Mouse (Mus musculus): ENCODE measurements around the gene Exoc6b. TPM values are rescaled to one million over a fixed set of nuclear protein-coding genes. Genes with fewer than 3 reads are reported as not detected.

Gene Exoc6b
- total RNA-seq, 2 experiments from 2014 or later: 98.3 to 105 TPM

DNA sequence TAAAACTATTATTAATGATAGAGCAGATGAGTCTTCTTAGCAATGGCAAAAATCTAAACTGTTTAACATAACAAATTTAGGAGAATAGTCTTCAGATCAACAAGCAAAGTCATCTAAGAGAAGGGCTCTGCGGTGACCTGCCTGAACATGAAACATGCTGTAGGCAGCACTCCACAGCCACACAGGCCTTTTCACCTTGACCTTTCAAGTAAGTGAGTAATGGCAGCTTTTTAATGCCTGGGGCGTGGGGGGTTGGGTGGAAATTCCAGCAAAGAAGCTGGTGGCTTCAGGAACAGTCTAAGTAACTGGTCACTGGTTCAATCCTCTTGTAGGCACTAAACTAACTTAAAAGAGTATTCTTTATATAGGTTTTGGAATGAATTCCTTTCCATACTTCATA is 58.9 kb downstream of the Exoc6b start:
- DNase-seq (ENCODE audit: low spot score in 2 of 2): no peak

DNA sequence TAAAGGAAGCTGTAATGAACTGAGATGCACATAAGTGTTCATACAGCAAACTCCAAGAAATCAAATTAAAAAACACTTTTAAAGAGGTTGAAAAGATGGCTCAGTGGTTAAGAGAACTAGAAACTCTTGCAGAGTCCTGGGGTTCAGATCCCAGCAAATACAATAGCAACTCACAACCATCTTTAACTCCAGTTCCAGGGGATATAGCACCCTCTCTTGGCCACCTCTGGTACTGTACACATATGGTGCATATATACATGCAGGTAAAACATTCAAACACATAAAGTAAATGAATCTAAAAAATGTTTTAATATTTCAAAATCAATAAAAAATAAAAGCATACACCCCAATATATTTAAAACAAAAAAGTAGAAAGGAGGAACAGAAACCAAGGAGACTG is 73.9 kb downstream of the Exoc6b start:
- DNase-seq (ENCODE audit: low spot score in 2 of 2): no peak

DNA sequence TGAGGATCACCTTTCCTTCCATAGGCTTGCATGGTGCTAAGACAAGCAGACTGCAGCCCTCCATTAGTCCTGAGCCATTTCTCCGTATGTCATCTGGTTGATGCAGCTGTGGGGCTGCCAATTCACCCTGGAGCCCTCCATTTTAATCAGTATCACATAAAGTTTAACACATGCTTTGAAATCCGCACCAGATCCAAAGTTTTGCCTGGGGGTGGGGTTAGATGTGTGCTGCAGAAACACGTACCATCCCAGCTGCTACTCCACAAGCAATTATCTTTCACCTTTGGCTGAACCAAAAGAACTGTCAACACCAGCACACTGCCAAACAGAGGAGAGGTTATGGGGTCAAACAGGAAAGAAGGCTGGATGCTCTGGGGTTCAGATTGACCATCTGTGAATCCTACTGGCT is 92.7 kb downstream of the Exoc6b start:
- no peak for DNase-seq (ENCODE audit: low spot score in 2 of 2)

DNA sequence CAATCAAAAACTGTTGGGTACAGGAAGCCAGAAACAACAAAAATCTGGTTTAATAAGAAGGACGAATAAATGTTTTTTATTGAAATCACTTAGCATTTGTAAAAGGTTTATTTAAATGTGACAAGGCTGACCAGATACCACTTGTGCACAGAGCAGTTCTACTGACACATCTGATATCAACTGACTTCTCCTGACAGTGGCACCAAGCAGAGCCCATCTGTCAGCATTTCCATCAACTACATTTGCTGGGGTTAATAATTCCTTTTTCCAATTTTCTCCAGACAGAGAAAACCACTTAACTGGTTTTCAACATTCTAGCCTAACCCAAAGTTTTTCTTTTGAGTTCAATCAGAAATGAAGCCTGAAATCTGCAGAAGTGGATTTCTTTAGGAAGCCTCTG is 100.8 kb downstream of the Exoc6b start:
- DNase-seq (ENCODE audit: low spot score in 2 of 2): no peak

DNA sequence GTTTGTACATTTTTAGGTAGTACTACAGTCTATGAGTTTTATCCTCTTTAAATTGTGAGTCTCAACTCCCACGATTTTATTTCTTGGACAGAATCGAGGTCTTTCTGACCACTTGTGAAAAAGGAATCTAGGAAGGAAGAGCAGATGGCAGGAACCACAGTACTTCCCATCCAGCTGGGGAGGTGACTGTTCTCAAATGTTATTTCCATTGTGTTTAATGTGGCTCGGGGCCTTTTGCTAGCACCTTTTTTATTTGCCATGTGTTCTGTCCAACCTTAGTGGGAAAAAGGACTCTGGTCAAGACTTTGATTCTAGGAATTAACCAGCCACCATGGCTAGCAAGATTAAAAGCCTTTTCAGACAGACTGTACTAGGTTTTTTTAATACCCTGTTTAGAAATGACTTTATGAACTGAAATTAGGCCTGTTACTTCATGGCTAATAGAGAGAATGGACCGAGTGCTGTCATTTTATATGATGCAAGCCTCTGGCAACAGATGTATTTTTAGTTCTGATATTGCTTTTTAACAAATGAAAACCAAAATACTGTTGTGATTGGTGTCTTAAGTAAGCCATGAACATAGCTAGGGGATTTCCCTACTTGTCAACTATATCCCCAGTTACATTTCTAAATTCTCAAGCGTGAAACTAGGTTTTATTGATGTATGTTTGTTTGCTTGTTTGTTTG is 104.4 kb downstream of the Exoc6b start:
- no peak for DNase-seq (ENCODE audit: low spot score in 2 of 2)

DNA sequence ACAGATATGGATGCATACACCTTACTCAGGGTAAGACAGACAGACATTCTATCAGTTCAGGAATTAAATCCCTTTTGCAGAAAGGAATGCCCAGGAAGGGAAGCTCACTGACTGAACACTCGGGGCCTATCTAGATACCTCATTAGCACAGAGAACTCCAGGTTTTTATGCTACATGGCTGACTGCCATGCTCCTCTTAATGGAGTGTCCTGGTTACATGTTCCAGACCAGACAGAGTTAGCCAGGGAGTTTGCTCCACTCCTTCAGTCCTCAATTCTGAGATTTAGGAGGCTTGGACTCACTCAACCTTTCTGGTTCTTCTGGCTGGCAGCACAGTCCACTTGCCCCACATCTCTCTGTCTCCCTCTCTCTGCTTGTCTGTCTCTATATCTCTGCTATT is 106.3 kb downstream of the Exoc6b start:
- no peak for DNase-seq (ENCODE audit: low spot score in 2 of 2)

DNA sequence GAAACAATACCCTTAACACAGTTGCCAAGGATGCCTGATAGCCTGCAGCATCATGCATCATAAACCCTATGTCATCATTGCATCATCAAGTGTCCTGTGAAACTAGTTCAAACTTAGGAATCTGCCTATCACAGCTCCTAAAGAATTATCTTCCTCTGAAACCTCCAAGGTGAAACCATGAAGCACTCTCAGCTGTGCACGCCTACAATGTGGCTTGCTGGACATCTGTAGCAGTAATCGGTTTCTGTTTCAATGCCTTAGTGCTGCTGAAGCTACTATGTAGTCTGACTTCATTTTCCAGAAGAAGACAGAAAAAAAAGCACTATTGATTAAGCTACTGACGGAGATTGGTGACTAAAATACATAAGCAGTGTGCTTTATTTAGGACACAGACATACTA is 107.5 kb downstream of the Exoc6b start:
- DNase-seq (ENCODE audit: low spot score in 2 of 2): no peak

DNA sequence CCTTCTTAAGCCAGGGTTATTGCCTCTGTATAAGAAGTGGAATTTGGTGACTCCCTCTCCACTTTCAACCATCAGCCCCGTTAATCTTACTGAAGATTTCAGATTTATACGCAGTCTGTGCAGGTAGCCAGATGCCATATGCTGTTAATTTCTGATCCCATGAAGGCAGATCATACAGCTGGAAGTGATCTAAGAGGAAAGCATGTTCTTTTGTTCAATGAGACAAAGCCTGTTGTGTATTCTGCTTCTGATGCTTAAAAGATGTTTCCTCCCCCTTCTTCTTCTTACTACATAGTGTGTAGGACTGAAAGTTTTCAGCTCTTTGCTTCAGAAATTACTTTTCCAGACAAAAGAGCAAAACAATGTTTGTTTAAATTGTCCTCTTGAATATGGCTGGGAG is 109.8 kb downstream of the Exoc6b start:
- DNase-seq (ENCODE audit: low spot score in 2 of 2): no peak

DNA sequence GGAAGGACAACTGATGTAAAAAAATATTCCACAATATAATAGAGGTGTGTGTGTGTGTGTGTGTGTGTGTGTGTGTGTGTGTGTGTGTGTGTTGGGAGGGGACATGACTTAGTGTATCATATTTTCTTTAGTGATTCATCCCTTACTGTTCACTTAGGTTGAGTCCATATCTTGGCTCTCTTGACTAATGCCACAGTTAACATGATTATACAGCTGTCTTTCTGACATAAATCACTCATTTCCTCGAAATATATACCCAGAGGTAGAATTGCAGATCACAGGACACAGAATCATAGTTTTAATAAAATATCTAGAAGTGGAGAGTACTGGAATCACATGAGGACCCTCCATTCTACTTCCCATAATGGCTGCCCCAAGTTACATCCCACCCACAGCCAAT is 117.7 kb downstream of the Exoc6b start:
- no peak for DNase-seq (ENCODE audit: low spot score in 2 of 2)

DNA sequence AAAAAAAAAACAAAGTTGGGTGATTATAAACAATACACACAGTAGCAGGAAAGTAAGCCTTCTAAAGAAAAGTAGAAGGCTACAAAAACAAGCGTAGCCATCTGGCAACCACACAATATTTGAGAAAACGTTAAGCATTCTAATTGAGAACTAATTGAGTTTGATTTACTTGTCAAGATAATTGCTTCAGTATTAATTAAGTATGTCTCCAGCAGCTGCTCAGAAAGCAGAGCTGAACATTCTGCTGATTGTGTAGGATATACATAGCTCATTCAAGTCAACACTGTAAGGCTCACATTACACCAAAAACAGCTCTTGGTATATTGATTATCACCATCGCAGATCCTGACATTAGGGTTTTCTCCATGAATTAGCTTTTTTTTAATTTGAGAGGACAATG is 122.7 kb downstream of the Exoc6b start:
- DNase-seq (ENCODE audit: low spot score in 2 of 2): peak in 1 of 2 experiments; percentile 5

DNA sequence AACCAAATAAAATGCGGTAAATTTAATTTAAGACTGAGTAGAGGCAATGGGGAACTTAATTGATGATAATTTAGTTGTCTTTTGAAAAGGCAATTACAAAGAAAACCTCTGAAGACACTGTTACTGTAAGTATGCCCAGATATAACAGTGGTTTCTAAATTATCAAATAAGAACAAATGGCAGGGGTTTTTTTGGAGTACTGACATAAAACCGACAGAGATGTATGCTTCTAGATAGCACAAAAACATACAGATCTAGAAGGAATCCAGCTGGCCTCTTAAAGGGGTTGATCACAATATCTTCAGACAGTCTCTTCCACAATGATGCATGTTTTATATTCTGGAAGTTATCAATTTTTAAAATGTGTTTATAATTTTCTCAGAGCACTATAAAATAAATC is 123.2 kb downstream of the Exoc6b start:
- no peak for DNase-seq (ENCODE audit: low spot score in 2 of 2)

DNA sequence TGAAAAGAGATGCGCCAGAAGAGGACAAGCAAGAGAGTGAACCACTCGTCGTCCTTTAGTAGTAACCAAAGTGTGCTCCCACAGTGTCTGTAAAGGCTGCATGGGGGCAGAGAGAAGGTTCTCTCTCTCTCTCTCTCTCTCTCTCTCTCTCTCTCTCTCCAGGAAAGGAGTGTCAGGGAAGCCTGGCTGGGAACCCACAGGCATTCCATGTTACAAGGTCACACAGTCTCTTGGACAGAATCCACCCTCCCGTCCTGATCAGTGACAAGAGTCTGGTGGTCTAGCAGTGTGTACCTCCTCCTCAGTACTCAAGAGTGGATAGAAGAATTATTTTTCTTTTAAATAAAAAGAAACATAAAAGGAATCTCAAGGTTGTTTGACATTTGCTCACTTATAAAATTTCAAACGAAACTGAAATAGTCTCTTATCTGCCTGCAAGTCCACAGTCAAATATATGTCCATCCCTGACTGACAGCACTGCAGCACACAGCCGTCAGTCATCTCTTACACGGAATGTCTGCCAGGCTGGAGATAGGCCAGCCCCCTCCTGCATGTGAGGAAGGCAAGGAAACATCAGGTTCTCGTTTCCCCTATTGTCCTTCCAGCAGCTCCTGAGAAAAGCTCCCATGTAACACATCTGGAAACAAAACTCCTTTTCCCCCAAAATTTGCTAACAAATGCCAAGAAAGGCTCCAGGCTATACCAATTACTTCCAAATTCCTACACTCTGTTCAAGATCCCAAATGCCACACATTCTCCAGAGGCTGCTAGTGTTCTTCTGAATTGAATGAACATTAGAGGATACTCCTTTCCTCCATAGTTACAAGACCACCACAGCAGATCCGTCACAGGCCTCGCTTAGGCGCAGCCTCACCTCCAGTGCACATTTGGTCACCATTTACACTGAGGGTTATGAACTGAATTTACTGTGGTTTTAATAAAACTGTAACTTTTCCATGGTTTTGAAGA is 136.1 kb downstream of the Exoc6b start:
- no peak for DNase-seq (ENCODE audit: low spot score in 2 of 2)

DNA sequence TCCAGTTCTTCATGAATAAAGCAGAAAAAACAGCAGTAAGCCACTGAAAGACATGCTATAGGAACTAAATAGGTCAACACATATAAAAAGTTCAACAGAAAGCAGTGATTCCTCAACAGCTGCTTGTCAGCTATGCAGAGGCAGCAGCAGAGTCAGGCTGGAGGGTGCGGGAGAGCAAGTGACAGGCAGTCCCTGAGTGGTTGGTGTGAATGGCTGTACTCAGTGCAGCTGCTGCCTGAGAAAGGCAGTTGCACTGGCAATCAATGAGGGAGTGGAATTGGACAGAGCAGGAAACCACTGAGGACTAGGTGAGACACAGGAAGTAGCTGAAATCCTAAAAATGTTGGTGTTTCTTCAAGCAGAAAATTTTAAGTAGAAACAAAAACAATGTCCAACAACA is 138.3 kb downstream of the Exoc6b start:
- DNase-seq (ENCODE audit: low spot score in 2 of 2): no peak

DNA sequence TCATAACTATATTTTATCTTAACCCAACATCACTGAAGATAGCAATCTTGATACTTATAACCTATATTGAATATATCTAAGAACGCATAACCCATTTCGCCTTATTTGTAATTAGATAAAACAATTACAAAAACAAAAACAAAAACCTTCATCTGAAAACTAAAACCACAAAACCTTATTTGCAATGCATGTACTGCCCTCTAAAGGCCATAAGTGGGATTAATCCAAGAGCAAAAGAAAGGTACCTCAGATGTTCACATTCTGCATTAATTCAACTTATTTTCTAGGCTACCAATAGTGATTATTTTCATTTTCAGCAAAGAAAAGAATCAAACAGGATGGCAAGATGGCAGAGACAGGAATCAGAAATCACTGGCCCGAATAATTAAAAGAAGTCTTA is 143.2 kb downstream of the Exoc6b start:
- peak in 1 of 2 experiments; percentile 34 for DNase-seq (ENCODE audit: low spot score in 2 of 2)

DNA sequence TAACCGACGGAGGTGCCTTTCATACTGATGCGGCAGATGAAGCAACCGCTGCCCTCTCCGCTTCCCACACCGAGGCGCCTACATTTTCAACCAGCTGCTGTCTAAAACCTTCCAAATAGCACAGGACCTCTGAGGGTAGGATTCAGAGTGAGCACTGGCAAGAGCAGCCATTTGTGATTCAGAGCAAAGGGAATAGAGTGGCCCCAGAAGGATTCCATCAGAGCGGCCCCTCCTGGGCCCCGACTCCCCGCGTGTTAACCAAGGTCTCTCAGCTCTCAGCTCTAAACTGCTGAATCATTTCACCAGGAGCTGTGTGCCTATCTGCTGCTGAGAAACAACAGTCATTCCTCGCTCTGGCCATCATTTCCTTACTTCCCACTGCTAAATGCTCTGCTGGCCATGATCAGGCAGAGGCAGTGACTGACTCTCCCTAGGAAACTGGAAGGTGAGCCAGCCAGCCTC is 145.5 kb downstream of the Exoc6b start:
- no peak for DNase-seq (ENCODE audit: low spot score in 2 of 2)

DNA sequence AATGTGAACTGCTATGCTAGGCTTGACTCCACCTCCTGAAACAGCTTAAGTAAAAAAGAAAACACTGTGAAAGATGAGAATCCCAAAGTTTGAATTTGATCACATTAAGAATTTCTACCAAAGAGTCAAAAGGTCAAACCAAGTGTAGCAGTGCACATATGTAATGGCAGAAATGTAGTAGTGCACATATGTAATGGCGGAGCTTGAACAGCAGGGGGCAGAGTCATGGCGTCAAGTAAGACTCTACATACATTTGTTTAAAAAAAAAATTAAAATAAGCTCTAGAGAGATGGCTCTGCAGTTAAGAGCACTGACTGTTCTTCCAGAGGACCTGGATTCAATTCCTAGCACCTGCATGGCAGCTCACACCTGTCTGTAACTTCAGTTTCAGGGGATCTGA is 153.0 kb downstream of the Exoc6b start:
- no peak for DNase-seq (ENCODE audit: low spot score in 2 of 2)

DNA sequence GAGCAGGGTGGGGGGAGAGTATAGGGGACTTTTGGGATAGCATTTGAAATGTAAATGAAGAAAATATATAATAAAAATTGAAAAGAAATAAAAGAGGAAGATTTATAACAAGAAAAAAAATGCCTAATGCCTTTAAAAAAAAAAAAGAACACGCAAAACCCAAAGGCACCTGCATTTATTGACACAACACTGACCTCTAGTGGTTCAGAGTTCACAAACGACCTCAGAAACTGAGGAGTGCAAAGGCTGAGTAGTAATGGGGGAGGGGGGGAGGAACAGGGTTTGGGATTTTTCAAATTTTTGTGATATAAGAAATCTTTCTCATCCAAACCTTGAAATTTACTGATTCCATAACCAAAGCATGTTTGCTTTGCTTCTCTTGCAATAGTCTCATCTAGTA is 156.9 kb downstream of the Exoc6b start:
- peak in 1 of 2 experiments; percentile 57 for DNase-seq (ENCODE audit: low spot score in 2 of 2)

DNA sequence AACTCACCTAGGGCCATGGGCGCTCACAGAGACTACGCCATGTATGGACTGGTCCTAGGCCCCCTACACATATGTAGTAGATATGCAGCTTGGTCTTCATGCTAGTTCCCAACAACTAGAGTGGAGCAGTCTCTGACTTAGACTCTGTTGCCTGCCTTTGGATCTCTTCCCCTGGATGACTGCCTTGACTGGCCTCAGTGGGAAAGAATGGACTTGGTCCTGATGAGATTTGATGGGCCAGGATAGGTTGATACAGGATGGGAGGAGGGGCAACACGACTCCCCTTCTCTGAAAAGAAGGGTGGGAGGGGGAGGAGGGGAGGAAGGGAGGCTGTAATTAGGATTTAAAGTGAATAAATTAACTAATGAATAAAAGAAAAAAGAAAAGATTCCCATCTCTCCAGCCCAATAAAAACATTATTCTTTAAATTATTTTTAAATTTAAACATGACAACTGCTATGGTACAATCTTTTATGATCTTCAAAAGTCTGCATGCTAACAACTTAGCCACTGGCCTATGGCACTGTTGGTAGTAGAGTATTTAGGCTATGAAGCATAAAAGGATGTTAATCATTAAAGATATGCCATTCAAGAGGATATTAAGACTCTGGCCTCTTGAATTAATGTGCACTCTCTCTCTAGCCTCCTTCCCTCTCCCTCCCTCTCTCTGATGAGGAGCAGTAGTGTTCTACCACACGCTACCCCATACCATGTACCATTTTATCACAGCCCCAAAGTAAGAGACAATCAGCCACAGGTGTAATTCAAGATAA is 170.1 kb downstream of the Exoc6b start:
- no peak for DNase-seq (ENCODE audit: low spot score in 2 of 2)

DNA sequence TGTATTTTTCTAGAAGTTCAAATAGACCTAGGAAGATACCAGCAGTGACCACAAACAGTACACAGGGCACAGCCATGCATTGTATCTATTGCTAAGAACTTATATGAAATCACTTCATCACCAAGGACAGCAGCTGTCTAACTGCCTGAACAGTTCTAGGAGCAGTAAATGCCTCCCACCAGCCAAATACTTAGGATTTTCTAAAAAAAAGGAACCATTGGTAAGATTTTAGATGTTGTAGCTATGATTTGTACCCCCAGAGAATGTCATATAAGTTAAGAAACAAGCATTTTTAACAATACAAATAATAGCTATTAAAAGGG is 175.6 kb downstream of the Exoc6b start:
- DNase-seq (ENCODE audit: low spot score in 2 of 2): no peak

DNA sequence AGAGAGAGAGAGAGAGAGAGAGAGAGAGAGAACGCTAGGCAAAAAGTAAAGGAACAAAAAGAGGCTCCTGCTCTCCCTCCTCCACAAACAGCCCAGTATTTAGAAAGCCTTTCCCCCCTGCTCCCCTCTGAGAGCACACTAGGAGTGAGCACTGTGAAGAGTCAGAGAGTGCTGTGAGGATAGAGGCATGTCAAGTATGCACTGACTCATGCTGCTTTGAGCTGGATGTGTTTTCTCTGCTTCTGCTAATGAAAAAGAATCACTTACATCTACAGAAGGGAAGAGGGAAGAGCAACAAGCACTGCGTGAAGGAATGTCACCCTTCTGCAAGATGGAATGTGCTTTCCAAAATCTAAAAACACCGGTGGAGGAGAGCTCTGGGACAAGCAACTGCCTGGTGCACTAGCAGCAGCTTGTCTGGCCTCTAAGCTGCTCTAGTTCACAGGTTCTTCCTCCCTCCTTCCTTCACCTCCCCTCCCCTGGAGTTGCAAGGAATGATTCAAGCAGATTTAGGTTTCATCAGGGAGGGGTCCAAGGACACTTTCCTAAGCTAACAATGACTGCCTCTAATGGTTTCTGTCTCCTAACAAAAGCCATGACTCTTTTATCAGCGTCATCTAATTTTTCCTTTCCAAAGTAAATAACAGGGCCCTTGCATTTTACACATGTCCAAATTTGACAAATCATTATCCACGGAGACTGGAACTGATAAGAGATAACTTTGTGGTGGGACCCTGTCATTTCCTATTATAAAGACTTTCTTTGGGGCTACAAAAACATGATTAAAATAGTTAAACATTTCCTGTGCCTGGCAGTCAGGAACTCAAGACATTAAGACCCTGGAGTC is 176.2 kb downstream of the Exoc6b start:
- DNase-seq (ENCODE audit: low spot score in 2 of 2): no peak

DNA sequence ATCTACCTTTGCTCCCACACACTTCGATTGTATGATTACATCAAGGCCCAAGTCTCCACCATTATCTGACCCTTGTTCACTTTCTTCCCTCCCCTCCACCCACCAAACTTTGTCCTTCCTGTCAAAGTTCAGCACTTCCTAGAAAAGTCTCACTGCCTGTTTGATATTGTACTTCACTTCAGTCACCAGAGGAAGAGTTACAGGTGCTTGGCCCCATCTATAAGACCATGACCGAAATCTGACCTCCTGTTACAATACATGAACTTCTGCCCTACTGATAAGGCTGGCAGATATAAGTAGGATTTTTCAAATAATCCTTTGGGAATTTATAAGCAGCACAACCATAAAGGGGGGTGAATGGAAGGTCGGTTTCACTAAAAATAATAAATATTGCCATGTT is 182.8 kb downstream of the Exoc6b start:
- no peak for DNase-seq (ENCODE audit: low spot score in 2 of 2)

Measured in layer of hippocampus, postnatal 14 days (tissue).